In the genomic region with DNA sequence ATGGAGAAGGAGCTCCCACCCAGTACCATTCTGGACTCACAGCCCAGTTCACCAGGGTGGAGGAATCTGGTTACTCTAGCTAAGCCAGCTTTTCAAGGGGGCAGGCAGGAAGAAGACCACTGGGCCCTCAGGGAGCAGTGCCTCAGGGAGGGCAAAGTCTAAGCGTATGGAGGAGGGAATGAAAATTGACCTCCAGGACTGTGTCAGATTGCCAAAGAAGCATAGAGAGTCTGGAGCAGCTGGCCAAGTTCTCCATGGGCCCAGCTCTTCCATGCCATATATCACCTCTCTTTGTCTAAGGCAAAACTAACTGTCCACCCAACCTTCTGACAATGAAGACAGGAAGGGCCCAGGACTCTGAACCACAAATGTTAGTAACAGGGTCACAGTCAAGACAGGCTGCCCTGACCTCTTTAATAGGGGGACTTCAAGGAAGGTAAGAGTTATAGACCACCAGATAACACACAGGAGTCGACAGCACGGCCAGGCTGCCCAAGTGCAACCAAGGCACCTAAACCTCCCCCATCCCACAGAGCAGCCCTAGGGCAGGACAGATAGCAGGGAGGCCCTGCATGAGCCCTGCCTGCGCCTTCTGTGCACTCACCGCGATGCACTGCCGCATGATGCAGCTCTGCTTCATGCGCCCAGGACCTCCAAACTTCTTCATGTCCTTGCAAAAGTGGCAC, we compare ENCODE assay signal across 16 mouse cellular contexts. TPM values are rescaled to one million over a fixed set of nuclear protein-coding genes. Genes with fewer than 3 reads are reported as not detected.
DNase-seq lines count a peak whose midpoint lies in the region; ATAC-seq and TF ChIP-seq lines count a peak whose summit lies in the region.
"Had no signal": no experiment of that assay in that cellular context is flagged by ENCODE, and none has a peak within 500 bp of the region (broad histone marks: within the 10 kb centered on the region; RNA-seq: fewer than 3 reads in every experiment).

No protein-coding gene starts in this region.

- no peak for TF ChIP-seq CTCF in kidney, postnatal 0 days (IDR thresholded peaks at IDR 0.05; ENCODE audit: low read depth)

- peaks cover 3% of the 10 kb centered on the region; the same call in 1 of the 2 replicates for H3K36me3 ChIP-seq in neural tube, embryonic 13.5 days
- H3K36me3 ChIP-seq in neural tube, embryonic 15.5 days, result no peaks in the 10 kb centered on the region
- H3K36me3 ChIP-seq in kidney, postnatal 0 days (ENCODE audit: insufficient read depth, low read length), result 0 out of 2 replicates have a peak, but pooled peaks cover 3% of the 10 kb centered on the region
- H3K36me3 ChIP-seq in liver, embryonic 11.5 days (ENCODE audit: control insufficient read depth, insufficient read depth, low read length), result no peaks in the 10 kb centered on the region
- H3K36me3 ChIP-seq: embryonic facial prominence, embryonic 15.5 days had no signal

- no peak overlapping the region for H3K9ac ChIP-seq in neural tube, embryonic 13.5 days
- H3K9ac ChIP-seq in neural tube, embryonic 15.5 days (replicated peaks), result no peak overlapping the region
- H3K9ac ChIP-seq in kidney, postnatal 0 days (ENCODE audit: low read depth, low read length), result no peak overlapping the region
- no peak overlapping the region for H3K9ac ChIP-seq in liver, embryonic 11.5 days (ENCODE audit: low read depth, low read length)
- H3K9ac ChIP-seq: embryonic facial prominence, embryonic 15.5 days; liver, embryonic 14.5 days had no signal

- no peak overlapping the region for H3K4me3 ChIP-seq in neural tube, embryonic 13.5 days
- H3K4me3 ChIP-seq in neural tube, embryonic 15.5 days (replicated peaks), result no peak overlapping the region
- no peak overlapping the region for H3K4me3 ChIP-seq in kidney, postnatal 0 days (replicated peaks; ENCODE audit: low read depth, low read length)
- H3K4me3 ChIP-seq in liver, embryonic 11.5 days (ENCODE audit: low read depth, low read length), result no peak overlapping the region
- H3K4me3 ChIP-seq: embryonic facial prominence, embryonic 15.5 days; forebrain, embryonic 10.5 days; layer of hippocampus, adult 2 months; megakaryocyte, embryonic 14.5 days had no signal

- 0 out of 2 replicates have a peak overlapping the region, but pooled peaks have one; percentile 18 for H3K27ac ChIP-seq in neural tube, embryonic 13.5 days (replicated peaks)
- H3K27ac ChIP-seq in neural tube, embryonic 15.5 days (replicated peaks), result no peak overlapping the region
- peak overlapping the region; percentile 47 for H3K27ac ChIP-seq in kidney, postnatal 0 days
- H3K27ac ChIP-seq in liver, embryonic 11.5 days (ENCODE audit: low read depth, low read length), result no peak overlapping the region
- H3K27ac ChIP-seq: embryonic facial prominence, embryonic 15.5 days; forebrain, embryonic 10.5 days; hindbrain, postnatal 0 days; layer of hippocampus, adult 2 months; liver, embryonic 14.5 days had no signal

- no peaks in the 10 kb centered on the region for H3K27me3 ChIP-seq in neural tube, embryonic 13.5 days
- no peaks in the 10 kb centered on the region for H3K27me3 ChIP-seq in neural tube, embryonic 15.5 days (replicated peaks)
- no peaks in the 10 kb centered on the region for H3K27me3 ChIP-seq in kidney, postnatal 0 days (ENCODE audit: insufficient read depth, low read length)
- H3K27me3 ChIP-seq in liver, embryonic 11.5 days (replicated peaks; ENCODE audit: control insufficient read depth, insufficient read depth, low read length), result no peaks in the 10 kb centered on the region
- H3K27me3 ChIP-seq: embryonic facial prominence, embryonic 15.5 days; megakaryocyte, embryonic 14.5 days had no signal

- peak; percentile 74 for DNase-seq in heart, adult 11 months
- no peak for DNase-seq in heart, postnatal 4 days
- DNase-seq in kidney, postnatal 0 days (ENCODE audit: low spot score), result no peak
- no peak for DNase-seq in liver, embryonic 11.5 days (ENCODE audit: low spot score)
- no peak for DNase-seq in gastrocnemius, adult 18-20 months (ENCODE audit: low spot score)
- DNase-seq: adrenal gland, adult 8-10 months; gastrocnemius, postnatal 14 days; right cerebral cortex, postnatal 25 days had no signal

- WGBS in neural tube, embryonic 13.5 days, result 67% methylated on average over 8 of the region's 8 CpGs
- WGBS in neural tube, embryonic 15.5 days, result 63% methylated on average over 8 of the region's 8 CpGs
- 42% methylated on average over 8 of the region's 8 CpGs for WGBS in kidney, postnatal 0 days
- 80% methylated on average over 8 of the region's 8 CpGs for WGBS in liver, embryonic 11.5 days

- no peaks in the 10 kb centered on the region for H3K9me3 ChIP-seq in neural tube, embryonic 13.5 days
- H3K9me3 ChIP-seq in neural tube, embryonic 15.5 days (replicated peaks), result no peaks in the 10 kb centered on the region
- H3K9me3 ChIP-seq in kidney, postnatal 0 days (replicated peaks; ENCODE audit: low read length), result no peaks in the 10 kb centered on the region
- H3K9me3 ChIP-seq in liver, embryonic 11.5 days (ENCODE audit: control insufficient read depth, low read length), result no peaks in the 10 kb centered on the region
- H3K9me3 ChIP-seq: embryonic facial prominence, embryonic 15.5 days; forebrain, embryonic 10.5 days; megakaryocyte, embryonic 14.5 days had no signal

- no peak overlapping the region for H3K4me2 ChIP-seq in neural tube, embryonic 13.5 days
- no peak overlapping the region for H3K4me2 ChIP-seq in neural tube, embryonic 15.5 days
- no peak overlapping the region for H3K4me2 ChIP-seq in kidney, postnatal 0 days (ENCODE audit: low read length)
- no peak overlapping the region for H3K4me2 ChIP-seq in liver, embryonic 11.5 days
- H3K4me2 ChIP-seq: embryonic facial prominence, embryonic 15.5 days had no signal

- H3K4me1 ChIP-seq in neural tube, embryonic 13.5 days (replicated peaks), result peaks cover 22% of the 10 kb centered on the region
- peaks cover 30% of the 10 kb centered on the region for H3K4me1 ChIP-seq in neural tube, embryonic 15.5 days
- H3K4me1 ChIP-seq in kidney, postnatal 0 days (replicated peaks; ENCODE audit: insufficient read depth, low read length), result peaks cover 30% of the 10 kb centered on the region; the same call in 1 of the 2 replicates
- 0 out of 2 replicates have a peak, but pooled peaks cover 2% of the 10 kb centered on the region for H3K4me1 ChIP-seq in liver, embryonic 11.5 days (replicated peaks; ENCODE audit: control insufficient read depth, insufficient read depth, low read length)

- ATAC-seq in neural tube, embryonic 13.5 days (ENCODE audit: low read depth), result no peak
- ATAC-seq in neural tube, embryonic 15.5 days (ENCODE audit: low FRiP score), result no peak
- ATAC-seq in kidney, postnatal 0 days (replicated peaks; ENCODE audit: low FRiP score, low read depth), result peak; percentile 54; the same call in 1 of the 2 replicates
- no peak for ATAC-seq in liver, embryonic 11.5 days (replicated peaks; ENCODE audit: low FRiP score)
- ATAC-seq: hindbrain, postnatal 0 days had no signal

RNA-seq across cellular contexts. Expression of a gene that starts 38.2 kb away (rescaled TPM):
- 10 to 100 TPM; 32.6 to 34.0 TPM for total RNA-seq in heart, postnatal 4 days (2021)
- polyA plus RNA-seq in neural tube, embryonic 13.5 days (2015; fragmentation: Nextera tagmentation; extraction: Ambion mirVana), result 45.0 and 57.1 TPM in 2 replicates
- polyA plus RNA-seq in neural tube, embryonic 15.5 days (2015; fragmentation: Nextera tagmentation; extraction: Ambion mirVana), result 41.4 and 43.6 TPM in 2 replicates
- polyA plus RNA-seq in kidney, postnatal 0 days (2015; fragmentation: Nextera tagmentation; extraction: Ambion mirVana), result 33.3 and 33.9 TPM in 2 replicates
- 24.6 and 26.5 TPM in 2 replicates for polyA plus RNA-seq in liver, embryonic 11.5 days (2014; fragmentation: Nextera tagmentation; extraction: Ambion mirVana)
- 10 to 100 TPM; 17.6 to 20.7 TPM for total RNA-seq in gastrocnemius, adult 18-20 months (2021)

Comparison
In these comparisons a context has a peak if more than half of its experiments do, and no peak if none do; other contexts are left out.
1. H3K27ac ChIP-seq: peak in neural tube, embryonic 13.5 days (single experiment) and kidney, postnatal 0 days (single experiment); none in neural tube, embryonic 15.5 days (single experiment) and liver, embryonic 11.5 days (single experiment).